In the genomic region with DNA sequence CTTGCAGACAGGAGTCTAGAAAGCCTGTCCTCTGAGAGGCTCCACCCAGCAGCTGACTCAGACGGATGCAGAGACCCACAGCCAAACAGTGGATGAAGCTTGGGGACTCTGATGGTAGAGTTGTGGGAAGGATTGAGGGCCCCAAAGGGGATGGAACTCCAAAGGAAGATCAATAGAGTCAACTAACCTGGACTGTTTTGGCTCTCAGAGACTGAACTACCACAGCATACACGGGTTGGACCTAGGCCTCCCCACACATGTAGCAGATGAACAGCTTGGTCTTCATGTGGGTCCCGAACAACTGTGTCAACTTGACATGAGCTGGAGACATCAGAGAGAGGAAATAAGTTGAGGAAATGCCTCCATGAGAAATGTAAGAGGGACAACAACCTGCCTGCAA, we compare ENCODE assay signal across 39 mouse cellular contexts. TPM values are rescaled to one million over a fixed set of nuclear protein-coding genes. Genes with fewer than 3 reads are reported as not detected.
"Had no signal": no experiment of that assay in that cellular context is flagged by ENCODE, and none has a peak within 500 bp of the region (broad histone marks: within the 10 kb centered on the region; RNA-seq: fewer than 3 reads in every experiment).

No protein-coding gene starts in this region.

- DNase-seq: cerebellum, adult 2 months; cerebellum, adult 8-10 months; cerebellum, adult 9-10 months; cerebellum, adult 9-11 months; cerebellum, postnatal 10 days; cerebellum, postnatal 14 days; cerebellum, postnatal 25 days; cerebellum, postnatal 36 days; embryo, embryonic 11 days; forebrain, postnatal 0 days; gastrocnemius, adult 2 months; gastrocnemius, postnatal 10 days; gastrocnemius, postnatal 14 days; gastrocnemius, postnatal 25 days; gastrocnemius, postnatal 36 days; heart, adult 11 months; heart, adult 18-20 months had no signal

- H3K4me1 ChIP-seq: embryonic facial prominence, embryonic 10.5 days; embryonic facial prominence, embryonic 12.5 days; embryonic facial prominence, embryonic 13.5 days; embryonic facial prominence, embryonic 15.5 days; forebrain, embryonic 10.5 days; forebrain, embryonic 12.5 days; forebrain, embryonic 13.5 days; forebrain, embryonic 15.5 days had no signal

- H3K9me3 ChIP-seq: embryonic facial prominence, embryonic 12.5 days; embryonic facial prominence, embryonic 15.5 days; forebrain, embryonic 12.5 days; forebrain, embryonic 13.5 days; forebrain, embryonic 15.5 days had no signal

- H3K4me2 ChIP-seq: embryonic facial prominence, embryonic 12.5 days; embryonic facial prominence, embryonic 13.5 days; embryonic facial prominence, embryonic 15.5 days; forebrain, embryonic 12.5 days; forebrain, embryonic 13.5 days; forebrain, embryonic 15.5 days had no signal

- H3K27ac ChIP-seq: embryonic facial prominence, embryonic 10.5 days; embryonic facial prominence, embryonic 12.5 days; embryonic facial prominence, embryonic 13.5 days; embryonic facial prominence, embryonic 15.5 days; forebrain, embryonic 10.5 days; forebrain, embryonic 12.5 days; forebrain, embryonic 13.5 days; forebrain, embryonic 15.5 days; gastrocnemius, adult 2 months had no signal

- H3K9ac ChIP-seq: embryonic facial prominence, embryonic 12.5 days; embryonic facial prominence, embryonic 13.5 days; embryonic facial prominence, embryonic 15.5 days; forebrain, embryonic 12.5 days; forebrain, embryonic 13.5 days; forebrain, embryonic 15.5 days; forebrain, postnatal 0 days had no signal

- H3K4me3 ChIP-seq: embryonic facial prominence, embryonic 10.5 days; embryonic facial prominence, embryonic 12.5 days; embryonic facial prominence, embryonic 13.5 days; embryonic facial prominence, embryonic 15.5 days; erythroblast, embryonic 14.5 days; forebrain, embryonic 10.5 days; forebrain, embryonic 12.5 days; forebrain, embryonic 13.5 days; forebrain, embryonic 15.5 days; gastrocnemius, adult 2 months had no signal

- H3K36me3 ChIP-seq: embryonic facial prominence, embryonic 10.5 days; embryonic facial prominence, embryonic 12.5 days; embryonic facial prominence, embryonic 13.5 days; embryonic facial prominence, embryonic 15.5 days; forebrain, embryonic 10.5 days; forebrain, embryonic 12.5 days; forebrain, embryonic 15.5 days had no signal

- H3K27me3 ChIP-seq: embryonic facial prominence, embryonic 12.5 days; embryonic facial prominence, embryonic 13.5 days; embryonic facial prominence, embryonic 15.5 days; forebrain, embryonic 12.5 days; forebrain, embryonic 13.5 days; forebrain, embryonic 15.5 days had no signal

- ATAC-seq: forebrain, embryonic 13.5 days; forebrain, embryonic 14.5 days; forebrain, embryonic 15.5 days; forebrain, embryonic 16.5 days; forebrain, postnatal 0 days had no signal

RNA-seq across cellular contexts. Expression of a gene that starts 1.0 kb away (rescaled TPM):
- total RNA-seq: common myeloid progenitor, adult 5-6 weeks; forebrain, postnatal 0 days; gastrocnemius, adult 18-20 months; gastrocnemius, adult 2 months; gastrocnemius, adult 8-10 months; gastrocnemius, postnatal 14 days; gastrocnemius, postnatal 25 days; gastrocnemius, postnatal 36 days; granulocyte monocyte progenitor cell, adult 5-6 weeks; heart, adult 18-20 months had no signal
- polyA plus RNA-seq: cerebellum, adult 2 months; cortical plate, adult 2 months; embryonic facial prominence, embryonic 10.5 days; embryonic facial prominence, embryonic 11.5 days; embryonic facial prominence, embryonic 12.5 days; embryonic facial prominence, embryonic 13.5 days; embryonic facial prominence, embryonic 14.5 days; embryonic facial prominence, embryonic 15.5 days; forebrain, embryonic 10.5 days; forebrain, embryonic 11.5 days; forebrain, embryonic 12.5 days; forebrain, embryonic 13.5 days; forebrain, embryonic 14.5 days; forebrain, embryonic 15.5 days; forebrain, embryonic 16.5 days; forebrain, postnatal 0 days; frontal cortex, adult 2 months; gonadal fat pad, adult 2 months had no signal

RNA-seq across cellular contexts. Expression of a gene that starts 31.8 kb away (rescaled TPM):
- total RNA-seq: common myeloid progenitor, adult 5-6 weeks; gastrocnemius, adult 2 months; gastrocnemius, postnatal 10 days; gastrocnemius, postnatal 14 days; gastrocnemius, postnatal 25 days; gastrocnemius, postnatal 36 days; granulocyte monocyte progenitor cell, adult 5-6 weeks; heart, adult 18-20 months had no signal
- polyA plus RNA-seq: embryonic facial prominence, embryonic 10.5 days; embryonic facial prominence, embryonic 11.5 days; erythroblast, embryonic 14.5 days; forebrain, embryonic 11.5 days; forebrain, embryonic 13.5 days; forebrain, embryonic 14.5 days; forebrain, embryonic 15.5 days; forebrain, embryonic 16.5 days had no signal

RNA-seq across cellular contexts. Expression of a gene that starts 45.4 kb away (rescaled TPM):
- total RNA-seq: common myeloid progenitor, adult 5-6 weeks; forebrain, postnatal 0 days; gastrocnemius, adult 18-20 months; gastrocnemius, adult 2 months; gastrocnemius, adult 8-10 months; gastrocnemius, postnatal 10 days; gastrocnemius, postnatal 14 days; gastrocnemius, postnatal 25 days; gastrocnemius, postnatal 36 days; gastrocnemius, postnatal 4 days; granulocyte monocyte progenitor cell, adult 5-6 weeks; heart, adult 18-20 months had no signal
- polyA plus RNA-seq: cerebellum, adult 2 months; cortical plate, adult 2 months; embryonic facial prominence, embryonic 11.5 days; embryonic facial prominence, embryonic 12.5 days; embryonic facial prominence, embryonic 13.5 days; embryonic facial prominence, embryonic 14.5 days; erythroblast, embryonic 14.5 days; forebrain, embryonic 10.5 days; forebrain, embryonic 11.5 days; forebrain, embryonic 12.5 days; forebrain, embryonic 13.5 days; forebrain, embryonic 14.5 days; forebrain, embryonic 15.5 days; forebrain, embryonic 16.5 days; frontal cortex, adult 2 months had no signal
